Mouse (Mus musculus) MEL (cell line): ENCODE measurements around the gene Rps15.

Source experiments
- CHD2 ChIP-seq: IDR thresholded peaks from 2 replicates; pipeline ENCODE4 v1.6.1; 2011; ENCODE audit warnings: low read length, improper control_type of control experiment
- CTCF ChIP-seq, 3 experiments: IDR thresholded peaks in 2 of 3; conservative IDR thresholded peaks in 1 of 3; 2 replicates each; pipeline ENCODE4 v1.5.1; 2011 to 2012; ENCODE audit warnings: low read length in 3 of 3, low read depth in 2 of 3, mild to moderate bottlenecking in 2 of 3, improper control_type of control experiment in 1 of 3, inconsistent platforms in 1 of 3, mixed read lengths in 1 of 3, moderate library complexity in 1 of 3; ENCODE audit not compliant: control insufficient read depth in 1 of 3, insufficient read depth in 1 of 3, poor library complexity in 1 of 3, severe bottlenecking in 1 of 3
- E2F4 ChIP-seq: IDR thresholded peaks from 2 replicates; pipeline ENCODE4 v1.6.1; 2011; ENCODE audit warnings: low read depth, low read length, improper control_type of control experiment, borderline replicate concordance
- ETS1 ChIP-seq: IDR thresholded peaks from 2 replicates; pipeline ENCODE4 v1.6.1; 2012; ENCODE audit warnings: low read depth, mild to moderate bottlenecking, inconsistent platforms, low read length, improper control_type of control experiment, moderate library complexity
- HCFC1 ChIP-seq: IDR thresholded peaks from 2 replicates; pipeline ENCODE4 v1.6.1; 2012; ENCODE audit warnings: low read depth, mild to moderate bottlenecking, inconsistent platforms, low read length, improper control_type of control experiment, moderate library complexity
- MEF2A ChIP-seq: IDR thresholded peaks from 2 replicates; pipeline ENCODE4 v1.6.1; 2014; ENCODE audit warnings: low read depth, mild to moderate bottlenecking, inconsistent platforms, low read length, improper control_type of control experiment; ENCODE audit not compliant: poor library complexity, insufficient replicate concordance, severe bottlenecking; ENCODE audit errors: extremely low read depth
- NELFE ChIP-seq: IDR thresholded peaks from 2 replicates; pipeline ENCODE4 v1.6.1; 2011; ENCODE audit warnings: low read depth, low read length, improper control_type of control experiment
- POLR2A ChIP-seq, 2 experiments: IDR thresholded peaks; 2 replicates each; pipeline ENCODE4 v1.6.1; 2011 to 2012; ENCODE audit warnings: low read length in 2 of 2, mild to moderate bottlenecking in 2 of 2, control low read depth in 1 of 2, improper control_type of control experiment in 1 of 2, low read depth in 1 of 2, moderate library complexity in 1 of 2; ENCODE audit not compliant: control insufficient read depth in 1 of 2, insufficient read depth in 1 of 2, poor library complexity in 1 of 2
- POLR2AphosphoS5 ChIP-seq: IDR thresholded peaks from 2 replicates; pipeline ENCODE4 v1.6.1; 2012; ENCODE audit warnings: low read depth, borderline replicate concordance, mild to moderate bottlenecking, inconsistent platforms, low read length, moderate library complexity, mixed read lengths
- SMC3 ChIP-seq: IDR thresholded peaks from 2 replicates; pipeline ENCODE4 v1.6.1; 2011; ENCODE audit warnings: low read depth, low read length, improper control_type of control experiment
- TCF12 ChIP-seq: IDR thresholded peaks from 2 replicates; pipeline ENCODE4 v1.6.1; 2014; ENCODE audit warnings: low read depth, mild to moderate bottlenecking, inconsistent platforms, low read length, improper control_type of control experiment, moderate library complexity
- UBTF ChIP-seq: IDR thresholded peaks from 2 replicates; pipeline ENCODE4 v1.6.1; 2012; ENCODE audit warnings: low read depth, mild to moderate bottlenecking, inconsistent platforms, low read length, improper control_type of control experiment, moderate library complexity, borderline replicate concordance; ENCODE audit not compliant: insufficient read depth
- ZKSCAN1 ChIP-seq: IDR thresholded peaks from 2 replicates; pipeline ENCODE4 v1.6.1; 2012; ENCODE audit warnings: low read depth, mild to moderate bottlenecking, inconsistent platforms, low read length, improper control_type of control experiment, moderate library complexity
- ZMIZ1 ChIP-seq: IDR thresholded peaks from 2 replicates; pipeline ENCODE4 v1.6.1; 2012; ENCODE audit warnings: low read depth, mild to moderate bottlenecking, inconsistent platforms, low read length, improper control_type of control experiment, moderate library complexity

GRCm38 (mm10) chr10:80253551-80253950, 38.7 kb upstream of the Rps15 start:
- TF ChIP-seq TCF12 (no peak), ETS1 (no peak), CTCF (IDR thresholded peaks at IDR 0.05 in 2 of 3, conservative IDR thresholded peaks at IDR 0.05 in 1 of 3; ENCODE audit: control insufficient read depth in 1 of 3, insufficient read depth in 1 of 3, low read depth in 2 of 3, low read length in 3 of 3, poor library complexity in 1 of 3, severe bottlenecking in 1 of 3) (no peak), NELFE (no peak), ZKSCAN1 (no peak), CHD2 (no peak), POLR2A (IDR thresholded peaks at IDR 0.05; ENCODE audit: control insufficient read depth in 1 of 2, insufficient read depth in 1 of 2, low read depth in 1 of 2, low read length in 2 of 2, poor library complexity in 1 of 2) (no peak), UBTF (no peak), HCFC1 (no peak), E2F4 (no peak), ZMIZ1 (no peak), MEF2A (no peak), SMC3 (no peak), POLR2AphosphoS5 (no peak)
